Mouse (Mus musculus) forebrain, embryonic 12.5 days (tissue): Measurements from ENCODE around the gene Capn5. TPM values are rescaled to one million over a fixed set of nuclear protein-coding genes. Genes with fewer than 3 reads are reported as not detected.
A peak's percentile ranks its signal among the peaks of the same experiment; 100 is the strongest.

Experiments used
- ATAC-seq: fragments of 200-750 bp; cut with Nextera tagmentation; 2 replicates; pipeline ENCODE4 v1.8.0; 2017; ENCODE audit warnings: moderate TSS enrichment; ENCODE audit not compliant: low FRiP score
- H3K27ac ChIP-seq: fragments of 300-500 bp; sonication (generic); 2 replicates; pipeline ENCODE4 v1.5.1; 2016; ENCODE audit warnings: mild to moderate bottlenecking
- H3K27me3 ChIP-seq: fragments of 300-500 bp; sonication (generic); 2 replicates; pipeline ENCODE4 v1.6.1; 2016; ENCODE audit warnings: mild to moderate bottlenecking
- H3K36me3 ChIP-seq: fragments of 300-500 bp; sonication (generic); replicated peaks from 2 replicates; pipeline ENCODE4 v1.6.1; 2016; ENCODE audit warnings: mild to moderate bottlenecking
- H3K4me1 ChIP-seq: fragments of 300-500 bp; sonication (generic); 2 replicates; pipeline ENCODE4 v1.6.1; 2016
- H3K4me2 ChIP-seq: fragments of 300-500 bp; sonication (generic); 2 replicates; pipeline ENCODE4 v1.6.1; 2016; ENCODE audit warnings: mild to moderate bottlenecking, moderate library complexity
- H3K4me3 ChIP-seq: fragments of 300-500 bp; sonication (generic); replicated peaks from 2 replicates; pipeline ENCODE4 v1.5.1; 2016; ENCODE audit warnings: mild to moderate bottlenecking
- H3K9ac ChIP-seq: fragments of 300-500 bp; sonication (generic); 2 replicates; pipeline ENCODE4 v1.6.1; 2016; ENCODE audit warnings: mild to moderate bottlenecking
- H3K9me3 ChIP-seq: fragments of 300-500 bp; sonication (generic); 2 replicates; pipeline ENCODE4 v1.6.1; 2016
- whole genome bisulfite sequencing: fragments of 180-500 bp; shearing (Covaris S2); methylation state at CpG from one replicate; pipeline ENCODE4 v1.1.7; 2016; 5-methylcytosine and 5-hydroxymethylcytosine counted together
- polyA plus RNA-seq: library from polyadenylated mRNA; unstranded; fragments of >200 nt; fragmentation: Nextera tagmentation; extraction: Ambion mirVana; gene quantifications from 2 replicates; pipeline ENCODE4 v1.2.1, GENCODE M21; 2016

Capn5 gene
- polyA plus RNA-seq, 1 experiment from 2014 or later, result 8.3 TPM

- H3K27ac ChIP-seq, result 0 out of 2 replicates have a peak overlapping the region, but pooled peaks have one; percentile 19
- no peak overlapping the region for H3K4me2 ChIP-seq
- no peaks in the 10 kb centered on the region for H3K36me3 ChIP-seq
- H3K9me3 ChIP-seq, result no peaks in the 10 kb centered on the region
- 37% methylated on average over 7 of the region's 8 CpGs for WGBS
- H3K27me3 ChIP-seq, result 0 out of 2 replicates have a peak, but pooled peaks cover 3% of the 10 kb centered on the region
- H3K9ac ChIP-seq, result no peak overlapping the region
- peak; percentile 44; the same call in 1 of the 2 replicates for ATAC-seq
- no peak overlapping the region for H3K4me3 ChIP-seq
- peaks cover 23% of the 10 kb centered on the region for H3K4me1 ChIP-seq
These were observed 22.4 kb downstream of the Capn5 start for GRCm38 (mm10) chr7:98155546-98156279.

- H3K36me3 ChIP-seq, result no peaks in the 10 kb centered on the region
- 0 out of 2 replicates have a peak, but pooled peaks cover 3% of the 10 kb centered on the region for H3K27me3 ChIP-seq
- H3K4me3 ChIP-seq, result no peak overlapping the region
- ATAC-seq, result no peak
- H3K4me1 ChIP-seq, result peaks cover 31% of the 10 kb centered on the region
- no peaks in the 10 kb centered on the region for H3K9me3 ChIP-seq
- H3K27ac ChIP-seq, result no peak overlapping the region
- 87% methylated on average over 5 of the region's 5 CpGs for WGBS
- H3K9ac ChIP-seq, result no peak overlapping the region
- no peak overlapping the region for H3K4me2 ChIP-seq
These were observed 24.2 kb downstream of the Capn5 start for GRCm38 (mm10) chr7:98153892-98154291.

GRCm38 (mm10) chr7:98153345-98153744 is 24.7 kb downstream of the Capn5 start:
- Histone ChIP-seq H3K36me3 (no peaks in the 10 kb centered on the region), H3K27ac (no peak overlapping the region), H3K4me1 (peaks cover 31% of the 10 kb centered on the region), H3K4me2 (no peak overlapping the region), H3K27me3 (0 out of 2 replicates have a peak, but pooled peaks cover 3% of the 10 kb centered on the region), H3K9ac (no peak overlapping the region), H3K9me3 (no peaks in the 10 kb centered on the region), H3K4me3 (no peak overlapping the region)
- ATAC-seq, result no peak
- WGBS, result 46% methylated on average over 3 of the region's 3 CpGs

GRCm38 (mm10) chr7:98152400-98152799 is 25.7 kb downstream of the Capn5 start:
- Histone ChIP-seq H3K27ac (no peak overlapping the region), H3K9ac (no peak overlapping the region), H3K9me3 (no peaks in the 10 kb centered on the region), H3K36me3 (no peaks in the 10 kb centered on the region), H3K4me3 (no peak overlapping the region), H3K4me1 (peaks cover 33% of the 10 kb centered on the region), H3K4me2 (no peak overlapping the region), H3K27me3 (0 out of 2 replicates have a peak, but pooled peaks cover 3% of the 10 kb centered on the region)
- ATAC-seq, result no peak
- 58% methylated on average over 8 of the region's 8 CpGs for WGBS

GRCm38 (mm10) chr7:98150525-98150924 is 27.5 kb downstream of the Capn5 start:
- H3K27ac ChIP-seq, result no peak overlapping the region
- 53% methylated on average over 5 of the region's 5 CpGs for WGBS
- ATAC-seq, result 0 out of 2 replicates have a peak, but pooled peaks have one; percentile 2
- H3K4me2 ChIP-seq, result no peak overlapping the region
- no peak overlapping the region for H3K4me3 ChIP-seq
- H3K4me1 ChIP-seq, result peaks cover 23% of the 10 kb centered on the region
- H3K9ac ChIP-seq, result no peak overlapping the region
- no peaks in the 10 kb centered on the region for H3K36me3 ChIP-seq
- H3K27me3 ChIP-seq, result no peaks in the 10 kb centered on the region
- no peaks in the 10 kb centered on the region for H3K9me3 ChIP-seq

GRCm38 (mm10) chr7:98149802-98150201 is 28.3 kb downstream of the Capn5 start:
- 22% methylated on average over 3 of the region's 3 CpGs for WGBS
- no peaks in the 10 kb centered on the region for H3K36me3 ChIP-seq
- H3K4me2 ChIP-seq, result no peak overlapping the region
- 0 out of 2 replicates have a peak, but pooled peaks have one; percentile 10 for ATAC-seq
- H3K4me1 ChIP-seq, result peaks cover 23% of the 10 kb centered on the region
- H3K27me3 ChIP-seq, result no peaks in the 10 kb centered on the region
- H3K4me3 ChIP-seq, result no peak overlapping the region
- no peak overlapping the region for H3K9ac ChIP-seq
- peak overlapping the region; percentile 61 for H3K27ac ChIP-seq
- H3K9me3 ChIP-seq, result no peaks in the 10 kb centered on the region

GRCm38 (mm10) chr7:98148721-98149407 is 29.2 kb downstream of the Capn5 start:
- Histone ChIP-seq H3K27me3 (no peaks in the 10 kb centered on the region), H3K4me1 (peaks cover 23% of the 10 kb centered on the region)

GRCm38 (mm10) chr7:98147766-98148165 is 30.3 kb downstream of the Capn5 start:
- no peak for ATAC-seq
- 75% methylated on average over 8 of the region's 8 CpGs for WGBS
- H3K9ac ChIP-seq, result no peak overlapping the region
- 0 out of 2 replicates have a peak overlapping the region, but pooled peaks have one; percentile 44 for H3K27ac ChIP-seq
- peaks cover 23% of the 10 kb centered on the region for H3K4me1 ChIP-seq
- no peak overlapping the region for H3K4me3 ChIP-seq
- no peaks in the 10 kb centered on the region for H3K9me3 ChIP-seq
- no peaks in the 10 kb centered on the region for H3K36me3 ChIP-seq
- H3K27me3 ChIP-seq, result no peaks in the 10 kb centered on the region
- no peak overlapping the region for H3K4me2 ChIP-seq

More at GRCm38 (mm10) chr7:98148721-98149407, 29.2 kb downstream of the Capn5 start:
- Histone ChIP-seq H3K4me2 (no peak overlapping the region), H3K36me3 (no peaks in the 10 kb centered on the region), H3K9ac (no peak overlapping the region), H3K9me3 (no peaks in the 10 kb centered on the region), H3K27ac (peak overlapping the region; percentile 61), H3K4me3 (no peak overlapping the region)
- WGBS, result 73% methylated on average over 10 of the region's 10 CpGs
- peak; percentile 51; the same call in 1 of the 2 replicates for ATAC-seq

- Histone ChIP-seq H3K36me3 (no peaks in the 10 kb centered on the region), H3K4me1 (peaks cover 32% of the 10 kb centered on the region), H3K4me2 (no peak overlapping the region), H3K27ac (no peak overlapping the region), H3K9me3 (no peaks in the 10 kb centered on the region), H3K9ac (no peak overlapping the region), H3K27me3 (no peaks in the 10 kb centered on the region), H3K4me3 (no peak overlapping the region)
- 82% methylated on average over 8 of the region's 8 CpGs for WGBS
- ATAC-seq, result no peak
These were observed 31.6 kb downstream of the Capn5 start for GRCm38 (mm10) chr7:98146447-98146845.

- no peak for ATAC-seq
- Histone ChIP-seq H3K27ac (no peak overlapping the region), H3K27me3 (no peaks in the 10 kb centered on the region), H3K9me3 (no peaks in the 10 kb centered on the region), H3K4me3 (no peak overlapping the region), H3K4me2 (no peak overlapping the region), H3K4me1 (peaks cover 34% of the 10 kb centered on the region), H3K9ac (no peak overlapping the region), H3K36me3 (no peaks in the 10 kb centered on the region)
- 88% methylated on average over 12 of the region's 12 CpGs for WGBS
These were observed 32.1 kb downstream of the Capn5 start for GRCm38 (mm10) chr7:98145842-98146446.

GRCm38 (mm10) chr7:98145402-98145801 is 32.7 kb downstream of the Capn5 start, which contains the start of gene Omp:
TSS of gene Omp (minus strand) at chr7:98145502.
- 92% methylated on average over 5 of the region's 5 CpGs for WGBS

GRCm38 (mm10) chr7:98142648-98143047 is 35.4 kb downstream of the Capn5 start:
- no peak overlapping the region for H3K4me3 ChIP-seq
- H3K4me1 ChIP-seq, result peaks cover 21% of the 10 kb centered on the region; the same call in 1 of the 2 replicates
- WGBS, result 52% methylated on average over 3 of the region's 3 CpGs
- no peak overlapping the region for H3K4me2 ChIP-seq
- H3K27me3 ChIP-seq, result no peaks in the 10 kb centered on the region
- ATAC-seq, result no peak
- H3K9ac ChIP-seq, result no peak overlapping the region
- H3K36me3 ChIP-seq, result no peaks in the 10 kb centered on the region
- H3K27ac ChIP-seq, result no peak overlapping the region
- no peaks in the 10 kb centered on the region for H3K9me3 ChIP-seq

More at GRCm38 (mm10) chr7:98145402-98145801, 32.7 kb downstream of the Capn5 start, which contains the start of gene Omp:
- Histone ChIP-seq H3K9ac (no peak within 1 kb of the TSS), H3K4me2 (no peak within 1 kb of the TSS), H3K27ac (no peak within 1 kb of the TSS), H3K36me3 (no peaks in the 10 kb centered on the region), H3K27me3 (no peaks in the 10 kb centered on the region), H3K9me3 (no peaks in the 10 kb centered on the region), H3K4me3 (no peak within 1 kb of the TSS), H3K4me1 (peaks cover 34% of the 10 kb centered on the region)
- no peak for ATAC-seq
